Mouse (Mus musculus) myocyte (in vitro differentiated cells): ENCODE data around the gene Rps2.

ENCODE experiments used
- E2F4 ChIP-seq: IDR thresholded peaks from one replicate; pipeline ENCODE4 v1.6.1; 2011; ENCODE audit warnings: mild to moderate bottlenecking, control low read depth, moderate library complexity; ENCODE audit not compliant: insufficient read depth
- POLR2A ChIP-seq: IDR thresholded peaks from one replicate; pipeline ENCODE4 v1.6.1; 2011; ENCODE audit warnings: low read depth, mild to moderate bottlenecking, control low read depth, moderate library complexity; ENCODE audit not compliant: insufficient read length
- SRF ChIP-seq: IDR thresholded peaks from one replicate; pipeline ENCODE4 v1.6.1; 2011; ENCODE audit warnings: low read depth; ENCODE audit not compliant: control insufficient read depth, insufficient read length
- USF1 ChIP-seq: IDR thresholded peaks from one replicate; pipeline ENCODE4 v1.6.1; 2011; ENCODE audit warnings: low read depth, mild to moderate bottlenecking, control low read depth, moderate library complexity

DNA sequence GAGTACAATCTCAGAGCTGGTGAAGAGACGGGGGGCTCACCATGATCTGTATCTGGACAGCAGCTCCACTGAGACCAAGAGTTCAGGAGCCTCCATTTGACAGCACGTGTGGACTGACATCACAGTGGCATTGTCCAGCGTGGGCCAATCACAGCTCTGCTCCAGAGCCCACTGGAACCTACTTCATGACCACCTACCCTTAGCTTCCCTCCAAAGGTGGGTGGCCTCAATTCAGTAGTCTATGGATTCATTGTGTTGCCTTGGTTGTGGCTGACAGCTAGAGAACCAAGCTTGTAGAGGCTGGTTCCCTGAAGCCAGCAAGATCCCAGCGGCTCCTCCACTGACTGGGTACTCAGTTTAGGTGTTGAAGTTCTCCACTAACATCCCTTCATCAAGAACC, at the start of gene Rps2, which contains the start of gene Rnf151:
- TF ChIP-seq POLR2A (no peak), SRF (no peak), E2F4 (no peak), USF1 (no peak)
